Mouse (Mus musculus) gastrocnemius, adult 2 months (tissue): ENCODE results near the gene Rraga. TPM values are rescaled to one million over a fixed set of nuclear protein-coding genes. Genes with fewer than 3 reads are reported as not detected.
A peak's percentile ranks its signal among the peaks of the same experiment; 100 is the strongest.
"Not testable (repeated sequence)": the region's sequence is repeated elsewhere in the genome, so short reads cannot be mapped to it uniquely, and the experiment has no call there.

Experiments
- DNase-seq: peaks from one replicate; pipeline ENCODE4 v3.0.0; 2022
- H3K27ac ChIP-seq: fragments of 200-600 bp; 2 replicates; pipeline ENCODE4 v1.8.1; 2022; ENCODE audit warnings: mild to moderate bottlenecking
- H3K4me3 ChIP-seq: fragments of 200-600 bp; 2 replicates; pipeline ENCODE4 v1.8.1; 2022; ENCODE audit warnings: mild to moderate bottlenecking, moderate library complexity
- CTCF ChIP-seq: fragments of 200-600 bp; IDR thresholded peaks from 2 replicates; pipeline ENCODE4 v1.8.1; 2022; ENCODE audit warnings: antibody characterized with exemption, mild to moderate bottlenecking, moderate library complexity
- intact Hi-C: fragments of 180-260 bp; cut with DNase I; formaldehyde crosslinking; loops from one replicate; pipeline ENCODE4 v1.15.1; 2025
- total RNA-seq, 2 experiments: library from RNA; stranded (reverse); gene quantifications; 2 replicates each; pipeline ENCODE4 v1.2.3; 2021

Rraga gene
- total RNA-seq, 2 experiments from 2014 or later, result 43.5 to 54.4 TPM

- intact Hi-C loops, result no loop called here
- Histone ChIP-seq H3K4me3 (no peak overlapping the region), H3K27ac (no peak overlapping the region)
- no peak for TF ChIP-seq CTCF
- DNase-seq, result no peak
Observed at GRCm38 (mm10) chr4:86620506-86620905, 45.0 kb downstream of the Rraga start.

GRCm38 (mm10) chr4:86622116-86622515, 46.6 kb downstream of the Rraga start:
- no peak overlapping the region for H3K27ac ChIP-seq
- DNase-seq, result no peak
- intact Hi-C loops, result no loop called here

GRCm38 (mm10) chr4:86622532-86622931, 47.1 kb downstream of the Rraga start:
- H3K27ac ChIP-seq, intact Hi-C loops, DNase-seq, H3K4me3 ChIP-seq: not testable (repeated sequence)
- TF ChIP-seq CTCF, result peak; percentile 19; the same call in 1 of the 2 replicates

More at GRCm38 (mm10) chr4:86622116-86622515, 46.6 kb downstream of the Rraga start:
- TF ChIP-seq CTCF, result no peak
- no peak overlapping the region for H3K4me3 ChIP-seq

- no peak for TF ChIP-seq CTCF
- no peak overlapping the region for H3K4me3 ChIP-seq
- intact Hi-C loops, result no loop called here
- no peak overlapping the region for H3K27ac ChIP-seq
- no peak for DNase-seq
Observed at GRCm38 (mm10) chr4:86625463-86625862, 50.0 kb downstream of the Rraga start.

GRCm38 (mm10) chr4:86626496-86626895, 51.0 kb downstream of the Rraga start:
- intact Hi-C loops, H3K27ac ChIP-seq, H3K4me3 ChIP-seq, DNase-seq: not testable (repeated sequence)

Other genes with a start within 250 kb of the Rraga start
- gene Saxo1, start 17.3 kb upstream of the Rraga start, total RNA-seq, result not detected
- 1 to 10 TPM; 5.0 to 5.3 TPM for gene Haus6, start 36.4 kb downstream of the Rraga start, total RNA-seq
- 10 to 100 TPM; 32.4 to 60.2 TPM for gene Plin2, start 94.4 kb downstream of the Rraga start, total RNA-seq
- gene Dennd4c, start 172.9 kb downstream of the Rraga start, total RNA-seq, result 10 to 100 TPM; 27.5 to 28.8 TPM